Mouse (Mus musculus): ENCODE results near the gene Mfn1. TPM values are rescaled to one million over a fixed set of nuclear protein-coding genes. Genes with fewer than 3 reads are reported as not detected.

Gene Mfn1
- polyA plus RNA-seq, 1 experiment = 0.48 TPM

DNA sequence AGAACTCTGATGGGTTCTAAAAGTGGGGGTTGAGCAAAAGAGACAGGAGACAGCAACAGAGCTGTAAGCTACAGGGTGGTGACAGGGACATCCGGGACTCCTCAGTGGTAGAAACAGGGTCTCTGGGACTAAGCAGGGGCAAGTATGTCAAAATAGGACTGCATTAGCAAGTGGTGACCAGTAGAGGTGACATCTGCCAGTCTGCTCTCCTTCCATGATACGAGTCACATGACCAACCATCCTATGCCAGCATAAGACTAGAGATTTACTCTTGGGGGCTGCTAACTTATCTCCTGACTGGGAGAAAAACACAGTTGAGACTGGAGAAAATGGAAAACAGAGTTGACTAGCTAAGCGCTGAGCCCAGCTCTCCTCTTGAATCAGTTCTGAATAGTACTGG is 57.0 kb downstream of the Mfn1 start:
- peaks cover 14% of the 10 kb centered on the region for H3K36me3 ChIP-seq (ENCODE audit: control insufficient read depth)
- TF ChIP-seq TAL1 (IDR thresholded peaks at IDR 0.05; ENCODE audit: low read length) (no peak), GATA1 (IDR thresholded peaks at IDR 0.05; ENCODE audit: low read length) (no peak)
- no peaks in the 10 kb centered on the region for H3K27me3 ChIP-seq (ENCODE audit: control insufficient read depth)
- no peak overlapping the region for H3K4me3 ChIP-seq (replicated peaks)
- no peaks in the 10 kb centered on the region for H3K9me3 ChIP-seq (ENCODE audit: control insufficient read depth, low read length)
- no peaks in the 10 kb centered on the region for H3K4me1 ChIP-seq (ENCODE audit: control insufficient read depth)

DNA sequence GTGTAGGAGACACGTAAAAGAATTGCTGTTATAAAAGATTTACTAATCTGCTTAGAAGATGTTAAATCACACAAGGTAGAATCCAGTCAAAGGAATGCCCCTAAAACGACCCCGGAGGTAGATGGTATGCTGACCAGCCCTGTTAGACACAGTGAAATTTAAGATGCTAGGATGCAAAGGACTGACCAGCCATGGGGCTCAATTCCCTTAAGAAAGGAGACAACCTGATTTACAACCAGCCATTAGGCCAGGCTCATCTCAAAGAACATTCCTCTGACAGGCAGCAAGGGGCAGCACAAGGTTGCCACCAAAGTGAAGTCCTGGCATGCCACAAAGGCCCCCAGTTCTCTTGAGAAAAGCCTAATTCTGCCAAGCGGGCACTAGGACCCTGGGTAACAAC is 65.8 kb downstream of the Mfn1 start:
- no peaks in the 10 kb centered on the region for H3K36me3 ChIP-seq (ENCODE audit: control insufficient read depth)
- no peak overlapping the region for H3K4me3 ChIP-seq (replicated peaks)
- no peaks in the 10 kb centered on the region for H3K27me3 ChIP-seq (ENCODE audit: control insufficient read depth)
- TF ChIP-seq TAL1 (IDR thresholded peaks at IDR 0.05; ENCODE audit: low read length) = no peak
- TF ChIP-seq GATA1 (IDR thresholded peaks at IDR 0.05; ENCODE audit: low read length) = no peak
- peaks cover 5% of the 10 kb centered on the region for H3K4me1 ChIP-seq (ENCODE audit: control insufficient read depth)
- no peaks in the 10 kb centered on the region for H3K9me3 ChIP-seq (ENCODE audit: control insufficient read depth, low read length)

DNA sequence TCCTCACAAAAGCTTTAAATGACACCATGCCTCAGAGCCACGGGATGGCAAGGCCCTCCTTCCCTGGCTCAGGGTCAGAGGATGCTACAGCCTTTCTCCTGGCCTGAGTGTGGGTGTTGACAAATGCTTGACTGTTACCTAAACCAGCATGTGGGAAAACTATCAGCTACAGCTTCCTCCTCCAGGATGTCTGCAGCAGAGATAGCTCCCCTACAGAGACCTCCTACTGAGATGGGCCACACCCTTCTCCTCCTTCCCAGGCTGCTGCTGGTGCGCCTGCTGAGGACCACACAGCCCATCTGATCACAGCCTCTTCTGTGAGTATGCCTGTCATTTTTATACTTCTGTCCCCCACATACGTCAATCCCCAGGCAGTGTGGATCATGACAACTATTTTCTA is 70.1 kb downstream of the Mfn1 start:
- H3K4me1 ChIP-seq (ENCODE audit: control insufficient read depth) = peaks cover 5% of the 10 kb centered on the region
- H3K27me3 ChIP-seq (ENCODE audit: control insufficient read depth) = no peaks in the 10 kb centered on the region
- no peaks in the 10 kb centered on the region for H3K9me3 ChIP-seq (ENCODE audit: control insufficient read depth, low read length)

DNA sequence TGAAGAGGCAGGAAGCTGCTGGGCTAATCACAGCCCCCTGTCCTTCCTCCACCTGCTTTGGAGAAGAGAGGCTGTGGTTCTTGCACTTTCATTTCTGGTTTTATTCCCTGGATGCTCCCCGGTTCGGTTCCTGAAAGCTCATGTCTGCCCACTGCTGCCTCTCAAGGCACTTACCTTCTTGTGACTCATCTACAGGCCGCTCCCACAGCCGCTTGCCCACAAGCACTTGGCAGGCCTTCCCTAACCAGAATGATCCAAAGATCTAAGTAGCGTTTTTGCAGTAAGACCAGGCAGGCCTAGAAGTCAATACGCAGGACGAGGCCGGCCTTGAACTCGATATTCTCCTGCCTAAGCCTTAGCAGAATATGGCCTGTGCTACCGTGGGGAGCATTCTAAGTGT is 71.8 kb downstream of the Mfn1 start:
- H3K4me3 ChIP-seq (replicated peaks) = no peak overlapping the region
- H3K36me3 ChIP-seq (ENCODE audit: control insufficient read depth) = no peaks in the 10 kb centered on the region
- H3K27me3 ChIP-seq (ENCODE audit: control insufficient read depth) = no peaks in the 10 kb centered on the region
- no peaks in the 10 kb centered on the region for H3K9me3 ChIP-seq (ENCODE audit: control insufficient read depth, low read length)
- H3K4me1 ChIP-seq (ENCODE audit: control insufficient read depth) = peaks cover 5% of the 10 kb centered on the region
- TF ChIP-seq GATA1 (IDR thresholded peaks at IDR 0.05; ENCODE audit: low read length) (no peak), TAL1 (IDR thresholded peaks at IDR 0.05; ENCODE audit: low read length) (no peak)

More for the DNA sequence above, 70.1 kb downstream of the Mfn1 start:
- TF ChIP-seq GATA1 (IDR thresholded peaks at IDR 0.05; ENCODE audit: low read length) (no peak), TAL1 (IDR thresholded peaks at IDR 0.05; ENCODE audit: low read length) (no peak)
- Histone ChIP-seq H3K36me3 (ENCODE audit: control insufficient read depth) (no peaks in the 10 kb centered on the region), H3K4me3 (replicated peaks) (no peak overlapping the region)

DNA sequence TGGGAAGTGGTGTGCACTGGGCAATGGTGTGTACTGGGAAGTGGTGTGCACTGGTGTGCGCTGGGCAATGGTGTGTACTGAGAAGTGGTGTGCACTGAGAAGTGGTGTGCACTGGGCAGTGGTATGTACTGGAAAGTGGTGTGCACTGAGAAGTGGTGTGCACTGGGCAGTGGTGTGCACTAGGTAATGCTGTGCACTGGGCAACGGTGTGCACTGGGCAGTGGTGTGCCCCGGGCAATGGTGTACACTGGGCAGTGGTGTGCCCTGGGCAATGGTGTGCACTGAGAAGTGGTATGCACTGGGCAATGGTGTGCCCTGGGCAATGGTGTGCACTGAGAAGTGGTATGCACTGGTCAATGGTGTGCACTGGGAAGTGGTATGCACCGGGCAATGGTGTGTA is 80.0 kb downstream of the Mfn1 start:
- H3K36me3 ChIP-seq (ENCODE audit: control insufficient read depth) = no peaks in the 10 kb centered on the region
- H3K27me3 ChIP-seq (ENCODE audit: control insufficient read depth) = no peaks in the 10 kb centered on the region
- H3K4me1 ChIP-seq (ENCODE audit: control insufficient read depth) = no peaks in the 10 kb centered on the region; the same call in 1 of the 2 replicates
- no peak overlapping the region for H3K4me3 ChIP-seq (replicated peaks)
- no peak for TF ChIP-seq GATA1 (IDR thresholded peaks at IDR 0.05; ENCODE audit: low read length)
- peaks cover 4% of the 10 kb centered on the region; the same call in 1 of the 2 replicates for H3K9me3 ChIP-seq (ENCODE audit: control insufficient read depth, low read length)

DNA sequence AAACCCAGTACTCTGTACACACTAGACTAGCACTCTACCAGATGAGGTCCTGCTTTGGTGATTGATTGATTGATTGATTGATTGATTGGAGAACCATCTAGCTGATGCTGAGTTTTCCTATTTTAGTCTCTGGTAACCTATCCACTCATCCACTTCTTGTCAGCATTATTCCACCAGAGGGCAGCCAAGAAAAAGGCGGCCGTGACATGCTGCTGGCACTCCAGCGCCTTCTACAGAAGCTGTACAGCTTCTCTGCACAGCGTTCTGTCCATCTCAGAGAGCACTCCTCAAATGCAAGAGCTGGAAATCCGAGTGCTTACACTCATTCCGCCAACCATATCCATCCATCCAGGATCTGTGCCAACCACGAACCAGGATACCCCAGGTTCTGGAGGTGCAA is 81.3 kb downstream of the Mfn1 start:
- no peaks in the 10 kb centered on the region for H3K36me3 ChIP-seq (ENCODE audit: control insufficient read depth)
- H3K27me3 ChIP-seq (ENCODE audit: control insufficient read depth) = peaks cover 7% of the 10 kb centered on the region
- TF ChIP-seq GATA1 (IDR thresholded peaks at IDR 0.05; ENCODE audit: low read length) = no peak
- TF ChIP-seq TAL1 (IDR thresholded peaks at IDR 0.05; ENCODE audit: low read length) = no peak
- no peak overlapping the region for H3K4me3 ChIP-seq (replicated peaks)
- no peaks in the 10 kb centered on the region; the same call in 1 of the 2 replicates for H3K4me1 ChIP-seq (ENCODE audit: control insufficient read depth)
- peaks cover 4% of the 10 kb centered on the region; the same call in 1 of the 2 replicates for H3K9me3 ChIP-seq (ENCODE audit: control insufficient read depth, low read length)

DNA sequence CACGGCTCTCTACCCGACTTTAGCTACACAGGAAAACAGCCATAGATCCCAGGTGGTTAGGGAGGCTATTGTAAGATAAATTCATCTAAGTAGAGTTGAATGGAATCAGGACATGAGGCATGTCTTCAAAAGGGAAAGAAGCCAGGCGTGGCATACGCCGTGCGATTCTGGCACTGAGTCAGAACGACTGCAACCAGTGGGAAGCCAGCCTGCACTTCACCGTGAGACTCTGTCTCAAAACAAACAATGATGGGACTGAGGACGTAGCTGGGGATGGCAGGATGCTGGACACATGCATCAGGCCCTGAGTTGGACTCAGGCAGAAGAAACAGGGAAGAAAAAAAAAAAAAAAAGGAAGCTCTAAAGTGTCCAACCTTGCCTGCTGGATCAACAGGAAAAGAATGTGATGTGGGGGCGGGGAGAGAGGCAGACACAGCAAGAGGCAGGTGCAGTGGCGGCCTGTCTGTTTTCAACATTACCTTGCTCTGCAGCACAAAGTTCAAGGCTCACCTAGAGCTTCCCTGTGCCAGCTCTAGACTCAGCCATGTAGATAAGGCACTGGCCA is 82.4 kb downstream of the Mfn1 start:
- Histone ChIP-seq H3K4me3 (replicated peaks) (no peak overlapping the region), H3K4me1 (ENCODE audit: control insufficient read depth) (peaks cover 8% of the 10 kb centered on the region)
- no peak for TF ChIP-seq TAL1 (IDR thresholded peaks at IDR 0.05; ENCODE audit: low read length)
- TF ChIP-seq GATA1 (IDR thresholded peaks at IDR 0.05; ENCODE audit: low read length) = no peak

DNA sequence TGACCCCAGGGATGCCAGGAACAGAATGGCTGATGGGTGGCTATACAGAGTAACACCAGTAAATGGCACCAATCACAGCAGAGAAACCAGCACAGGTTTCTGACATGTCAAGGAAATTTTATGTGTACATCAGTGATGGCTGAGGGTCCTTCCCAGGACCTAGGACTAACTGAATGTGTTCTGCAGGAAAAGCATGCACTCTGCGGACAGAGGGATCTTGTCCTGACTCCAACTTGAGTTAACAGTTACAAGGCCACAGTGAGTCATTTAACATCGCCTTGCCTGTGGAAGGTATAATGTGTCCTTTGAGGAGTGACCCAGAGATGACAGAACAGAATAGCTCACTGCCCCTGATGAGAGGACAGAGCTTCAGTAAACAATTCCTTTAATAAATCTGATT is 85.5 kb downstream of the Mfn1 start:
- H3K4me3 ChIP-seq (replicated peaks) = no peak overlapping the region
- H3K36me3 ChIP-seq (ENCODE audit: control insufficient read depth) = no peaks in the 10 kb centered on the region
- peaks cover 13% of the 10 kb centered on the region for H3K4me1 ChIP-seq (ENCODE audit: control insufficient read depth)
- H3K9me3 ChIP-seq (ENCODE audit: control insufficient read depth, low read length) = peaks cover 4% of the 10 kb centered on the region; the same call in 1 of the 2 replicates
- peaks cover 36% of the 10 kb centered on the region for H3K27me3 ChIP-seq (ENCODE audit: control insufficient read depth)
- TF ChIP-seq GATA1 (IDR thresholded peaks at IDR 0.05; ENCODE audit: low read length) (no peak), TAL1 (IDR thresholded peaks at IDR 0.05; ENCODE audit: low read length) (no peak)

More for the DNA sequence above, 82.4 kb downstream of the Mfn1 start:
- H3K9me3 ChIP-seq (ENCODE audit: control insufficient read depth, low read length) = peaks cover 4% of the 10 kb centered on the region; the same call in 1 of the 2 replicates
- H3K27me3 ChIP-seq (ENCODE audit: control insufficient read depth) = peaks cover 19% of the 10 kb centered on the region
- no peaks in the 10 kb centered on the region for H3K36me3 ChIP-seq (ENCODE audit: control insufficient read depth)

DNA sequence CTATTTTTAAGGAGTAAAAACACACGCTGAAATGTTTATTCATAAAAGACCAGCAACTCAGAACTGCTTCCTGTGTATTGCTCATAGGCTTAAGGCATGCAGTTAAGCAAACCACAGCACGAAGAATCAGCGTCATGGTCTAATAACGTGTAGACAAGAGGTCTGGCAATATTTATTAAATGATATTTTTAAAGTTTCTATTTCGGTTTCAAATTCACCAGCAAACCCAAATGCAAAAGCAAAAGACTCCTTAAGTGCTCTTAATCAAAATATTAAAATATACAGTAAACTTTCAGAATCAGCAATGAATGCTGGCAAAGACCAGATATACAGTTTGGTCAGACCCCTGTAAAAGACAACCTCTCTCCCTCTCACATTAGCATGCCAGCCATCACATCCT is 86.1 kb downstream of the Mfn1 start:
- Histone ChIP-seq H3K4me3 (replicated peaks) (peak overlapping the region; percentile 65), H3K27me3 (ENCODE audit: control insufficient read depth) (peaks cover 36% of the 10 kb centered on the region), H3K9me3 (ENCODE audit: control insufficient read depth, low read length) (peaks cover 4% of the 10 kb centered on the region; the same call in 1 of the 2 replicates), H3K36me3 (ENCODE audit: control insufficient read depth) (no peaks in the 10 kb centered on the region), H3K4me1 (ENCODE audit: control insufficient read depth) (peaks cover 13% of the 10 kb centered on the region)
- TF ChIP-seq GATA1 (IDR thresholded peaks at IDR 0.05; ENCODE audit: low read length) = no peak
- TF ChIP-seq TAL1 (IDR thresholded peaks at IDR 0.05; ENCODE audit: low read length) = no peak

DNA sequence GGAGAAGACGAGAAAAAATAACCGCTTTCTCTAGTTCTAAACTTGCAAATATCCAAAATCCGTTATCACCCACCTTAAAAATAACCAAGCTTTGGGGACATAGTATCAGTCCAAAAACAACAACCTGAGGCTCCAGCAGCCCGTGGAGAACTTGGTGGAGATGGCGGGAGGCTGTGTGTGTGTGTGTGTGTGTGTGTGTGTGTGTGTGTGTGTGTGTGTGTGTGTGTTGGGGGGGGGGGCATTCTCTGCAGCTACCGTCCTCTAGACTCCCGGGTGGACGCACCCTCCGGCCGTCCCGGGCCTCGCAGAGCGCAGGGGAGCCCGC is 86.7 kb downstream of the Mfn1 start:
- Histone ChIP-seq H3K36me3 (ENCODE audit: control insufficient read depth) (no peaks in the 10 kb centered on the region), H3K27me3 (ENCODE audit: control insufficient read depth) (peaks cover 36% of the 10 kb centered on the region), H3K4me1 (ENCODE audit: control insufficient read depth) (peaks cover 13% of the 10 kb centered on the region), H3K4me3 (replicated peaks) (peak overlapping the region; percentile 65), H3K9me3 (ENCODE audit: control insufficient read depth, low read length) (peaks cover 4% of the 10 kb centered on the region; the same call in 1 of the 2 replicates)
- TF ChIP-seq TAL1 (IDR thresholded peaks at IDR 0.05; ENCODE audit: low read length) = no peak
- TF ChIP-seq GATA1 (IDR thresholded peaks at IDR 0.05; ENCODE audit: low read length) = no peak
